Mouse (Mus musculus) MEL (cell line): Measurements from ENCODE around the gene Dppa2. TPM values are rescaled to one million over a fixed set of nuclear protein-coding genes. Genes with fewer than 3 reads are reported as not detected.

Experiments
- DNase-seq: peaks from one replicate; pipeline ENCODE4 v3.0.0; 2011; ENCODE audit warnings: low read depth, low spot score
- H3K27ac ChIP-seq: 2 replicates; pipeline ENCODE4 v1.5.1; 2012; ENCODE audit warnings: low read depth, mild to moderate bottlenecking, control low read depth, low read length, moderate library complexity; ENCODE audit not compliant: control insufficient read depth
- H3K27me3 ChIP-seq, 2 experiments: fragments of 150-350 bp in 1 of 2; sonication (generic) in 1 of 2; 2 replicates each; pipeline ENCODE4 v1.6.1; 2012; ENCODE audit warnings: low read length in 2 of 2, mild to moderate bottlenecking in 2 of 2, improper control_type of control experiment in 1 of 2, moderate library complexity in 1 of 2; ENCODE audit not compliant: insufficient read depth in 2 of 2, control insufficient read depth in 1 of 2
- H3K36me3 ChIP-seq, 2 experiments: 2 replicates each; pipeline ENCODE4 v1.6.1; 2012 to 2014; ENCODE audit warnings: low read length in 2 of 2, improper control_type of control experiment in 1 of 2, inconsistent platforms in 1 of 2, mild to moderate bottlenecking in 1 of 2; ENCODE audit not compliant: insufficient read depth in 2 of 2, control insufficient read depth in 1 of 2
- H3K4me1 ChIP-seq, 2 experiments: fragments of 150-350 bp in 1 of 2; sonication (generic) in 1 of 2; 2 replicates each; pipeline ENCODE4 v1.6.1; 2012; ENCODE audit warnings: low read length in 2 of 2, improper control_type of control experiment in 1 of 2, mild to moderate bottlenecking in 1 of 2; ENCODE audit not compliant: insufficient read depth in 2 of 2, control insufficient read depth in 1 of 2
- H3K4me3 ChIP-seq, 2 experiments: fragments of 150-350 bp in 1 of 2; sonication (generic) in 1 of 2; 2 replicates each; pipeline ENCODE4 v1.5.1; 2012; ENCODE audit warnings: low read depth in 2 of 2, low read length in 2 of 2, mild to moderate bottlenecking in 2 of 2, moderate library complexity in 2 of 2, control low read depth in 1 of 2, improper control_type of control experiment in 1 of 2; ENCODE audit not compliant: control insufficient read depth in 1 of 2, insufficient read depth in 1 of 2
- H3K79me2 ChIP-seq: 2 replicates; pipeline ENCODE4 v1.6.1; 2012; ENCODE audit warnings: mild to moderate bottlenecking, low read length, moderate library complexity; ENCODE audit not compliant: control insufficient read depth, poor library complexity, insufficient read depth
- H3K9ac ChIP-seq: 2 replicates; pipeline ENCODE4 v1.6.1; 2012; ENCODE audit warnings: low read depth, mild to moderate bottlenecking, control low read depth, low read length, moderate library complexity; ENCODE audit not compliant: control insufficient read depth, poor library complexity, severe bottlenecking
- H3K9me3 ChIP-seq: fragments of 150-350 bp; sonication (generic); replicated peaks from 2 replicates; pipeline ENCODE4 v1.6.1; 2012; ENCODE audit warnings: mild to moderate bottlenecking, low read length, improper control_type of control experiment, moderate library complexity; ENCODE audit not compliant: insufficient read depth
- BHLHE40 ChIP-seq: IDR thresholded peaks from 2 replicates; pipeline ENCODE4 v1.6.1; 2012; ENCODE audit warnings: low read depth, mild to moderate bottlenecking, inconsistent platforms, low read length, improper control_type of control experiment, borderline replicate concordance
- CHD2 ChIP-seq: IDR thresholded peaks from 2 replicates; pipeline ENCODE4 v1.6.1; 2011; ENCODE audit warnings: low read length, improper control_type of control experiment
- E2F4 ChIP-seq: IDR thresholded peaks from 2 replicates; pipeline ENCODE4 v1.6.1; 2011; ENCODE audit warnings: low read depth, low read length, improper control_type of control experiment, borderline replicate concordance
- EP300 ChIP-seq, 2 experiments: IDR thresholded peaks; 2 replicates each; pipeline ENCODE4 v1.6.1; 2011; ENCODE audit warnings: improper control_type of control experiment in 2 of 2, low read length in 2 of 2, low read depth in 1 of 2, mild to moderate bottlenecking in 1 of 2
- ETS1 ChIP-seq: IDR thresholded peaks from 2 replicates; pipeline ENCODE4 v1.6.1; 2012; ENCODE audit warnings: low read depth, mild to moderate bottlenecking, inconsistent platforms, low read length, improper control_type of control experiment, moderate library complexity
- GABPA ChIP-seq: IDR thresholded peaks from 2 replicates; pipeline ENCODE4 v1.6.1; 2012; ENCODE audit warnings: low read depth, mild to moderate bottlenecking, inconsistent platforms, low read length, improper control_type of control experiment, moderate library complexity
- MXI1 ChIP-seq: IDR thresholded peaks from 2 replicates; pipeline ENCODE4 v1.6.1; 2011; ENCODE audit warnings: mild to moderate bottlenecking, low read depth, low read length, improper control_type of control experiment
- MYB ChIP-seq: IDR thresholded peaks from 2 replicates; pipeline ENCODE4 v1.6.1; 2011; ENCODE audit warnings: mild to moderate bottlenecking, low read depth, low read length, improper control_type of control experiment
- NELFE ChIP-seq: IDR thresholded peaks from 2 replicates; pipeline ENCODE4 v1.6.1; 2011; ENCODE audit warnings: low read depth, low read length, improper control_type of control experiment
- NRF1 ChIP-seq: IDR thresholded peaks from 2 replicates; pipeline ENCODE4 v1.6.1; 2014; ENCODE audit warnings: low read depth, mild to moderate bottlenecking, inconsistent platforms, low read length, improper control_type of control experiment, moderate library complexity; ENCODE audit not compliant: poor library complexity, insufficient read depth, severe bottlenecking
- POLR2A ChIP-seq, 2 experiments: IDR thresholded peaks; 2 replicates each; pipeline ENCODE4 v1.6.1; 2011 to 2012; ENCODE audit warnings: low read length in 2 of 2, mild to moderate bottlenecking in 2 of 2, control low read depth in 1 of 2, improper control_type of control experiment in 1 of 2, low read depth in 1 of 2, moderate library complexity in 1 of 2; ENCODE audit not compliant: control insufficient read depth in 1 of 2, insufficient read depth in 1 of 2, poor library complexity in 1 of 2
- POLR2AphosphoS5 ChIP-seq: IDR thresholded peaks from 2 replicates; pipeline ENCODE4 v1.6.1; 2012; ENCODE audit warnings: low read depth, borderline replicate concordance, mild to moderate bottlenecking, inconsistent platforms, low read length, moderate library complexity, mixed read lengths
- RCOR1 ChIP-seq: IDR thresholded peaks from 2 replicates; pipeline ENCODE4 v1.6.1; 2012; ENCODE audit warnings: low read depth, mild to moderate bottlenecking, inconsistent platforms, low read length, improper control_type of control experiment
- SIN3A ChIP-seq: IDR thresholded peaks from 2 replicates; pipeline ENCODE4 v1.6.1; 2012; ENCODE audit warnings: low read length, improper control_type of control experiment, inconsistent platforms
- SMC3 ChIP-seq: IDR thresholded peaks from 2 replicates; pipeline ENCODE4 v1.6.1; 2011; ENCODE audit warnings: low read depth, low read length, improper control_type of control experiment
- TAL1 ChIP-seq: IDR thresholded peaks from 2 replicates; pipeline ENCODE4 v1.6.1; 2012; ENCODE audit warnings: mild to moderate bottlenecking, inconsistent platforms, low read length, moderate library complexity, mixed read lengths
- TBP ChIP-seq: IDR thresholded peaks from 2 replicates; pipeline ENCODE4 v1.8.0; 2011; ENCODE audit warnings: low read depth, low read length, improper control_type of control experiment
- USF1 ChIP-seq: IDR thresholded peaks from 2 replicates; pipeline ENCODE4 v1.6.1; 2014; ENCODE audit warnings: low read depth, mild to moderate bottlenecking, inconsistent platforms, low read length, improper control_type of control experiment, moderate library complexity
- ZC3H11A ChIP-seq: IDR thresholded peaks from 2 replicates; pipeline ENCODE4 v1.6.1; 2012; ENCODE audit warnings: low read depth, mild to moderate bottlenecking, inconsistent platforms, low read length, improper control_type of control experiment
- polyA plus RNA-seq, 2 experiments: library from polyadenylated mRNA; stranded (reverse) in 1 of 2; unstranded in 1 of 2; fragments of >175 nt in 1 of 2; fragments of >200 nt in 1 of 2; gene quantifications; 2 replicates each; pipeline versions ENCODE4 v1.2.1 to v1.2.4; 2012; ENCODE audit warnings: low replicate concordance in 2 of 2, low read depth in 1 of 2; ENCODE audit not compliant: insufficient read length in 2 of 2, insufficient read depth in 1 of 2, missing spikeins in 1 of 2
- total RNA-seq: library from RNA; depleted of rRNA; stranded (reverse); fragments of 300-350 nt; gene quantifications from 2 replicates; pipeline ENCODE4 v1.2.3, GENCODE M21; 2012

Dppa2 gene
- total and polyA plus RNA-seq, 3 experiments: 0.18 TPM; not detected in 2

- Histone ChIP-seq H3K4me1 (no peaks in the 10 kb centered on the region), H3K9me3 (no peaks in the 10 kb centered on the region), H3K79me2 (no peaks in the 10 kb centered on the region), H3K27me3 (no peaks in the 10 kb centered on the region), H3K36me3 (no peaks in the 10 kb centered on the region), H3K4me3 (no peak overlapping the region), H3K27ac (no peak overlapping the region), H3K9ac (no peak overlapping the region)
- no peak for DNase-seq
- TF ChIP-seq MYB: no peak
- TF ChIP-seq TBP: no peak
- no peak for TF ChIP-seq MXI1
- TF ChIP-seq E2F4: no peak
- TF ChIP-seq NRF1: no peak
- no peak for TF ChIP-seq ZC3H11A
- TF ChIP-seq USF1: no peak
- TF ChIP-seq POLR2A (IDR thresholded peaks at IDR 0.05; ENCODE audit: control insufficient read depth in 1 of 2, insufficient read depth in 1 of 2, low read depth in 1 of 2, low read length in 2 of 2, poor library complexity in 1 of 2): no peak
- TF ChIP-seq RCOR1: no peak
- TF ChIP-seq SIN3A: no peak
Measured at GRCm38 (mm10) chr16:48344193-48344592, 40.5 kb downstream of the Dppa2 start.

GRCm38 (mm10) chr16:48347246-48347645 is 43.5 kb downstream of the Dppa2 start:
- Histone ChIP-seq H3K9ac (no peak overlapping the region), H3K9me3 (no peaks in the 10 kb centered on the region), H3K4me3 (no peak overlapping the region), H3K4me1 (no peaks in the 10 kb centered on the region), H3K27ac (no peak overlapping the region), H3K79me2 (no peaks in the 10 kb centered on the region), H3K36me3 (no peaks in the 10 kb centered on the region), H3K27me3 (no peaks in the 10 kb centered on the region)
- no peak for TF ChIP-seq POLR2AphosphoS5
- TF ChIP-seq POLR2A (IDR thresholded peaks at IDR 0.05; ENCODE audit: control insufficient read depth in 1 of 2, insufficient read depth in 1 of 2, low read depth in 1 of 2, low read length in 2 of 2, poor library complexity in 1 of 2): no peak
- no peak for TF ChIP-seq ZC3H11A
- no peak for TF ChIP-seq CHD2
- TF ChIP-seq E2F4: no peak
- no peak for TF ChIP-seq NELFE
- TF ChIP-seq MXI1: no peak
- TF ChIP-seq GABPA: no peak
- no peak for TF ChIP-seq EP300 (IDR thresholded peaks at IDR 0.05; ENCODE audit: low read depth in 1 of 2, low read length in 2 of 2)
- no peak for TF ChIP-seq ETS1
- no peak for TF ChIP-seq BHLHE40
- TF ChIP-seq TAL1: no peak
- no peak for TF ChIP-seq SMC3
- DNase-seq: no peak
